Mouse (Mus musculus) kidney, embryonic 16.5 days (tissue): ENCODE measurements around the gene Jmjd1c. TPM values are rescaled to one million over a fixed set of nuclear protein-coding genes. Genes with fewer than 3 reads are reported as not detected.
A peak's percentile ranks its signal among the peaks of the same experiment; 100 is the strongest.

Experiments used
- ATAC-seq: fragments of 200-750 bp; cut with Nextera tagmentation; 2 replicates; pipeline ENCODE4 v1.8.0; 2017; ENCODE audit warnings: moderate TSS enrichment; ENCODE audit not compliant: low FRiP score, low TSS enrichment
- H3K27ac ChIP-seq: fragments of 300-500 bp; sonication (generic); 2 replicates; pipeline ENCODE4 v1.5.1; 2014; ENCODE audit warnings: low read length
- H3K27me3 ChIP-seq: fragments of 300-500 bp; sonication (generic); 2 replicates; pipeline ENCODE4 v1.6.1; 2014; ENCODE audit warnings: low read length, control low read depth, mixed read lengths; ENCODE audit not compliant: insufficient read depth
- H3K36me3 ChIP-seq: fragments of 300-500 bp; sonication (generic); 2 replicates; pipeline ENCODE4 v1.6.1; 2014; ENCODE audit warnings: low read length, control low read depth, mixed read lengths; ENCODE audit not compliant: insufficient read depth
- H3K4me1 ChIP-seq: fragments of 300-500 bp; sonication (generic); 2 replicates; pipeline ENCODE4 v1.6.1; 2014; ENCODE audit warnings: low read length, control low read depth, mixed read lengths; ENCODE audit not compliant: insufficient read depth
- H3K4me2 ChIP-seq: fragments of 300-500 bp; sonication (generic); replicated peaks from 2 replicates; pipeline ENCODE4 v1.6.1; 2014; ENCODE audit warnings: low read depth, low read length
- H3K4me3 ChIP-seq: fragments of 300-500 bp; sonication (generic); 2 replicates; pipeline ENCODE4 v1.5.1; 2014; ENCODE audit warnings: mild to moderate bottlenecking, low read length
- H3K9ac ChIP-seq: fragments of 300-500 bp; sonication (generic); replicated peaks from 2 replicates; pipeline ENCODE4 v1.6.1; 2014; ENCODE audit warnings: low read length
- H3K9me3 ChIP-seq: fragments of 300-500 bp; sonication (generic); 2 replicates; pipeline ENCODE4 v1.6.1; 2016; ENCODE audit warnings: low read length, control low read depth
- WGBS: fragments of 180-500 bp; shearing (Covaris S2); extraction: QIAGEN DNeasy Blood & Tissue Kit; methylation state at CpG from one replicate; pipeline ENCODE4 v1.1.7; 2014; 5-methylcytosine and 5-hydroxymethylcytosine counted together
- polyA plus RNA-seq: library from polyadenylated mRNA; unstranded; fragments of >200 nt; fragmentation: Nextera tagmentation; extraction: Ambion mirVana; gene quantifications from 2 replicates; pipeline ENCODE4 v1.2.1, GENCODE M21; 2015

Jmjd1c gene
- polyA plus RNA-seq, 1 experiment from 2014 or later, result 30.5 TPM

DNA sequence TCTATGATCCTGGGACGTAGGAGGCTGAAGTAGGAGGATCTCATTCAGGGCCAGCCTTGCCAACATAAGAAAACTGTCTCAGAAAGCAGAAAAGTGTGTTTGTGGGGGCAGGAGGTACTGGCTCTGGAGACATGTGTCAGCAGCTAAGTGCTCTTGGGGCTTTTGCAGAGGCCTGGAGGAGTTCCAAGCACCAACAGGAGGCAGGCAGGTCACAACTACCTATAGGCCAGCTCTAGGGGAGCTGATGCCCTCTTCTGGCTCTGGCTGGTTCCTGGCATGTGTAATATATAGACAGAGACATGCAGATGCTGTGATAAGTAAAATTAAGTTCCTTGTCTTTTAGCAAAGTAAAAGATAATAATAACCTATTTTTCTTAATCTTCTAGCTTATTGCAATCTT, 94.3 kb downstream of the Jmjd1c start:
- no peak for ATAC-seq
- Histone ChIP-seq H3K36me3 (peaks cover 15% of the 10 kb centered on the region; the same call in 1 of the 2 replicates), H3K9me3 (no peaks in the 10 kb centered on the region), H3K4me2 (no peak overlapping the region), H3K27me3 (no peaks in the 10 kb centered on the region), H3K4me1 (peaks cover 21% of the 10 kb centered on the region), H3K27ac (no peak overlapping the region), H3K4me3 (no peak overlapping the region), H3K9ac (no peak overlapping the region)
- 75% methylated on average over 1 of the region's 1 CpGs for WGBS

DNA sequence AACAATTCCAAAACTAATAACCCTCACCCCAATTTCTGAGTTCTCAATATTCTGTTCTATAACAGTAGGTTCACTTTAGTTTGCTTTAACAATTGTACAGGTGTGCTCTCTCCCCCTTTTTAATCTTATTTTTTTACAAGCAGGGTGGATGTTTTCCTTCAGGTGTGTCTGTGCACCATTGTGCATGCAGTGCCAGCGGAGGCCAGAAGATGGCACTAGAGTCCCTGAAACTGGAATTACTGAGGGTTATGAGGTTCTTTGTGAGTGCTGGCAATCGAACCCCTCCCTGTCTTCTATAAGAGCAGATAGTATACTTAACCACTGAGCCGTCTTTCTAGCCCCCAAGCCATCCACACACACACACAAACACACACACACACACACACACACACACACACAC, 96.4 kb downstream of the Jmjd1c start:
- ATAC-seq, result no peak
- Histone ChIP-seq H3K4me3 (no peak overlapping the region), H3K36me3 (peaks cover 15% of the 10 kb centered on the region; the same call in 1 of the 2 replicates), H3K9me3 (no peaks in the 10 kb centered on the region), H3K9ac (no peak overlapping the region), H3K27me3 (no peaks in the 10 kb centered on the region), H3K4me1 (peaks cover 21% of the 10 kb centered on the region), H3K4me2 (no peak overlapping the region), H3K27ac (no peak overlapping the region)
- 93% methylated on average over 3 of the region's 3 CpGs for WGBS

DNA sequence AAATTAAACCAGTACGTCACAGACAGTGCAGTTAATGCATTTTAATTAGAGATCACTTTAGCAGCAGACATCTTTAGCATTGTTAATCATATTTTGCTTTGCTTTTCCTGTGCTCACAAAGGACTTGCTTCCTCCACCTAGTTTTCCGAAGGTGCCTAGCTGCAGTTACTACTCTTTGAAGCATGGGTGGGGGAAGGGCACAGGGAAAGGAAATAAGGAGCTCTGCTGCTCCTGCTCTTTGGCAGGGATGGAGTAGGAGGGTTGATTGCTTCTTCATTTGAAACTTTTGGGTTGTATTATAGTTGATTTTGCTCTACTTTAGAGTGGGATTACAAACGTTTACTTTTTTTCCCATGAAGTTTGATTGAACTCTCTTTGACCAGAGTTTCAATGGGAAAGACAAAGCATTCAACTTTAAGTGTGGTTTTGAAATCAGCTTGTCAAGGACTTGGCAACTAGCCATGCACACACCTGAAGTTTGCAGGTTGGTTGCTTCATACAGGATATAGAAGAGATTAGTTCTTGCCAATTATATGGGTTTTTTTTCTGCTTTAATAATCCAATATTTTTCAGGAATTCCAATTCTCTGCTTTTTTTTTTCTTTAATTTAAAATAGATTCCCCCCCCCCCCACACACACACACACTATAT, 97.2 kb downstream of the Jmjd1c start:
- Histone ChIP-seq H3K9me3 (no peaks in the 10 kb centered on the region), H3K4me3 (no peak overlapping the region), H3K27me3 (no peaks in the 10 kb centered on the region), H3K36me3 (peaks cover 15% of the 10 kb centered on the region; the same call in 1 of the 2 replicates), H3K4me1 (peaks cover 17% of the 10 kb centered on the region), H3K27ac (peak overlapping the region; percentile 12; the same call in 1 of the 2 replicates), H3K4me2 (no peak overlapping the region), H3K9ac (no peak overlapping the region)
- ATAC-seq, result no peak
- 46% methylated on average over 3 of the region's 3 CpGs for WGBS

DNA sequence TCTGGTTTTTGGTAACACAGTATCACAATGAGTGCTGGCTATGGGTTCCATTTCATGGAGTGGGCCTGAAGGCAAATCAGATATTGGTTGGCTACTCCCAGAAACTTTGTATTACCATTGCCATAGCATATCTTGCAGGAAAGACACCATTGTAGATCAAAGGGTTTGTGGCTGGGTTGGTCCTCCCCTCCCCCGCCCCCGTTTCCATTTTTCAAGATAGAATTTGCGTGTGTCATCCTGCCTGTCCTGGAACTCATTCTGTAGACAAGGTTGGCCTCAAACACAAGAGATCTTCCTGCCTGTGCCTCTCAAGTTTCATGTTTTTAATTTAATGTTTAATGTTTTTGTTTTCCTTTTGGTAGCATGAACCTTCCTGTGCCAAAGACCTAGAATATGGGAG, 98.1 kb downstream of the Jmjd1c start:
- Histone ChIP-seq H3K4me3 (no peak overlapping the region), H3K36me3 (peaks cover 15% of the 10 kb centered on the region; the same call in 1 of the 2 replicates), H3K27ac (no peak overlapping the region), H3K9me3 (no peaks in the 10 kb centered on the region), H3K4me1 (peaks cover 13% of the 10 kb centered on the region), H3K9ac (no peak overlapping the region), H3K4me2 (no peak overlapping the region), H3K27me3 (no peaks in the 10 kb centered on the region)
- ATAC-seq, result no peak
- WGBS, result 88% methylated on average over 3 of the region's 3 CpGs

DNA sequence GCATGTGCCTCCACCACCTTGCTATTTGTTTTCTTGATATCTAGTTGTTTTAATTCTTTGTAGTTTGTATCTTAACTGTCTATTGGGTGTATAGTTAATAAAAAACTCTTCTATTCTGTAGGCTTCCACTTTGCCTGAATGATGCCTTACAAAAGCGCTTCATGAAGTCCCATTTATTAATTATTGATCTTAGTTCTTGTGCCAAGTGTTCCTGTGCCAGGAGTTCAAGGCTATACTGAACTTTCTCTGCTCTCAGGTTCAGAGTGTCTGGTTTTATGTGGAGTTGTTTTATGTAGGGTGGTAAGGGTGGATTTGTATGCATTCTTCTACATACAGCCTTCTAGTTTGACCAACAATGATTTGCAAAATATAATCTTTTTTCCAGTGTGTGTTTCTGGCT, 99.7 kb downstream of the Jmjd1c start:
- H3K4me1 ChIP-seq, result peaks cover 11% of the 10 kb centered on the region
- peaks cover 13% of the 10 kb centered on the region; the same call in 1 of the 2 replicates for H3K36me3 ChIP-seq
- ATAC-seq, result no peak
- WGBS, result 84% methylated on average over 1 of the region's 1 CpGs
- no peak overlapping the region for H3K4me3 ChIP-seq
- no peaks in the 10 kb centered on the region for H3K27me3 ChIP-seq
- no peaks in the 10 kb centered on the region for H3K9me3 ChIP-seq
- no peak overlapping the region for H3K9ac ChIP-seq
- H3K4me2 ChIP-seq, result no peak overlapping the region
- no peak overlapping the region for H3K27ac ChIP-seq

DNA sequence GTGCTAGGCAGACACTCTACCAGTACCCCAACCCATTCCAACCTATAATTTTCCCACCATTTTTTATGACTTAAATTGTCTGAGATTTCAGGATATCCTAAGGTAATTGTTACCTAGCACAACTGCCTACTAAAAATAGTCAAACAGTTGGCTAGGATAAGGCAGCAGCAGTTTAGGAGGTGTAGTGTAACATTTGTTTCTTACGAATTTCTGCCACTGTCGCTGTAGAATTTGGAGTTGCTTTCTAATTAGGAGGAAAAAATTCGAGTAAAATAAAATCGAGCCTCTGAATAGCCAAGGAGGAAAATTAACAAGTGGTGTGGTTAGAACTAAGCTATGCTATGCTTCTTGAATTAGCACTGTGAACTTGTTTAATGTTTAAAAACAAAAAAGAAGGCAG, 101.3 kb downstream of the Jmjd1c start:
- Histone ChIP-seq H3K4me3 (no peak overlapping the region), H3K27me3 (no peaks in the 10 kb centered on the region), H3K4me1 (peaks cover 11% of the 10 kb centered on the region), H3K4me2 (no peak overlapping the region), H3K27ac (no peak overlapping the region), H3K36me3 (peaks cover 13% of the 10 kb centered on the region; the same call in 1 of the 2 replicates), H3K9me3 (no peaks in the 10 kb centered on the region), H3K9ac (no peak overlapping the region)
- no peak for ATAC-seq
- 74% methylated on average over 4 of the region's 4 CpGs for WGBS

DNA sequence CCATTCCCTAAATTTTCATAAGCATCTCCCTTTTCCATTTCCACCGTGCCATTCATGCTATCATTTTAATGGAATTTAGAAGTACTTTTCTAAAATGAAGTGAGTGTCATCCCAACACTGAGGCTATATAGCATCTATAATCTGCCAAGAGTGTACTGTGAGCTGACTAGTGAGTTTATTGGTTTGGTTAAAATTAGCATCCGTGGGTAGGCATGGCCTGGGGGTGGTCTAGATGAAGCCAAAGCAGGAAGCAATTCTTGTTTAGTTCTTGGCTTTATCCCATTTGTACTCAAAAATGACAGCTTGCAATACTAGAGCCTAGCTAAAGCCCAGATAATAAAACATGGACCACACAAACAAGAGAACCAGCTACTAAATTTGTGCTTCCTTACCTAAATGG, 101.9 kb downstream of the Jmjd1c start:
- WGBS, result 73% methylated on average over 2 of the region's 2 CpGs
- no peak overlapping the region for H3K4me3 ChIP-seq

DNA sequence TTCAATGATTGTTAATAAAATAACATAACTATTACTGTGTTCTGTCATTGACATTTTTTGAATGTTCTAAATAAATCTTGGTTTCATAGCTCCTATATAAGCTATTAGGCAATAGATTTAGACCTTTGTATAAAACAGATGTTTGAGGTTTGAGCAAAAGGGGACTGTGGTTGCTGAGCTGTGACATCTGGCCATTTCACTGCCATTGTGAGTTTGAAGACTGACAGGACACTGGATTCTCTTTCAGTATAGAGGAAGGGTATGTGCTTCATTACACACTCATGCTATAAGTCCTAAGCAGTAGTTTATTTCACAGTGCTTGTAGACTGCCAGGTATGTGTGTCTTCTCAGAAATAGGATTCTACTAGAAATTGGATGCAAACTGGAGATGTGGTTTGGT, 105.8 kb downstream of the Jmjd1c start:
- Histone ChIP-seq H3K4me3 (no peak overlapping the region), H3K4me2 (no peak overlapping the region), H3K9ac (no peak overlapping the region), H3K4me1 (peaks cover 10% of the 10 kb centered on the region; the same call in 1 of the 2 replicates), H3K27ac (no peak overlapping the region), H3K27me3 (no peaks in the 10 kb centered on the region), H3K36me3 (no peaks in the 10 kb centered on the region), H3K9me3 (no peaks in the 10 kb centered on the region)
- no peak for ATAC-seq

More for the DNA sequence above, 101.9 kb downstream of the Jmjd1c start:
- Histone ChIP-seq H3K27me3 (no peaks in the 10 kb centered on the region), H3K9me3 (no peaks in the 10 kb centered on the region), H3K4me1 (peaks cover 11% of the 10 kb centered on the region), H3K4me2 (no peak overlapping the region), H3K9ac (no peak overlapping the region), H3K36me3 (0 out of 2 replicates have a peak, but pooled peaks cover 8% of the 10 kb centered on the region), H3K27ac (no peak overlapping the region)
- no peak for ATAC-seq

DNA sequence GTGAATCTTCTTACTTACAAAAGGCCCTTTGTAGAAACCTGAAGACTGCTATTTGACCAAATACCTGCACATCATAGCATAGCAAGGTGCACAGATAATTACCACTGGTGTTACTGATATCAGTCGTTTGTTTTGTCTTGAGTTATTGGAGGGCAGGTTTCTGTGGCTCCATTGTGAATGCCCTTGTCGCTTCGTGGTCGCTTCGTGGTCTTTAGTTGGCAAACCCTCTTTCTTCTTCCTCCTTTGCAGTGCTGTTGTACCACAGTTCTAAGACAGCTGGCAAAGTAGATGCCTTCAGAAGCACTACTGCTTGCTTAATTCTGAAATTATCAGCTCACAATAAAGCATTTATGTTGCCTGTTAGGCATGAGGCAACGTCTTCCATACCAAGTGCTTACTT, 106.5 kb downstream of the Jmjd1c start:
- H3K4me3 ChIP-seq, result no peak overlapping the region
- no peak overlapping the region for H3K4me2 ChIP-seq
- 89% methylated on average over 6 of the region's 6 CpGs for WGBS
- no peaks in the 10 kb centered on the region for H3K36me3 ChIP-seq
- no peak for ATAC-seq
- no peaks in the 10 kb centered on the region for H3K9me3 ChIP-seq
- H3K27ac ChIP-seq, result no peak overlapping the region
- no peaks in the 10 kb centered on the region for H3K27me3 ChIP-seq
- H3K4me1 ChIP-seq, result 0 out of 2 replicates have a peak, but pooled peaks cover 5% of the 10 kb centered on the region
- no peak overlapping the region for H3K9ac ChIP-seq

DNA sequence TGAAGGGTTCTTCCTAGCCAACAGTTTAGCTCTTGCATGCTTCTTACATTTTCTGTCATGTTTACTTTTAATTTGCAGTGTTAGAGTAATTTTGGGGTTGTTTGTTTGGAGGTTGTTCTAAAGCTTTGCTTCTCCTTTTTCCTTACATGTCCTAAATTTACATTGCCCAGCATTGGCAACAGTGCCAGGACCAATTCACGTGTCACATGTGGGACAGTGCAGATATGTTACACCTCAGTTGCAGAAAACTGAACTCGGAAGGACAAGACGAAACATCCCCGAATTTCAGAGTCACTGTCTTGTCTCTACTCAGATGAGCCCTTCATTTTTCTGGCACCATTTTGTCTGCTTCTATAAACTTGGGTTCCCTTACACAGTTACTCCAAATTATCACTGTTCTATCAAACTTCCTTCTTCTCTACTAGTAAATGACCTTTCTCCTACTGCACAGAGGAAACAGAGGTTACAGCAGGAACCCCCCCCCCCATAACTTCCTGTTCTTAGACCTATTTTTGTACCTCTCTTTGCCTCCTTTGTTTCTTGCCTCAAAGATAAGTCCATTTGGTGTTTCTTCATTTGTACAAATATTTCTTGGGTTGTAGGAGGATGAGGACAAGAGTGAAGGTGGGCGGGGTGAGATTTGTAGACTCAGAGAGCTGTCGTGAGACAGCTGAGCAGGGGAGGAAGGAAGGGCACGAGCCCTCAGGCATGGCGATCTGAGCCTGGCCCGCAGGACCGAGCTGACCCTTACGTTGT, 108.9 kb downstream of the Jmjd1c start:
- no peak for ATAC-seq
- no peak overlapping the region for H3K4me2 ChIP-seq
- H3K36me3 ChIP-seq, result no peaks in the 10 kb centered on the region
- H3K4me1 ChIP-seq, result 0 out of 2 replicates have a peak, but pooled peaks cover 4% of the 10 kb centered on the region
- no peak overlapping the region for H3K4me3 ChIP-seq
- 76% methylated on average over 11 of the region's 11 CpGs for WGBS
- no peaks in the 10 kb centered on the region for H3K27me3 ChIP-seq
- H3K9me3 ChIP-seq, result no peaks in the 10 kb centered on the region
- no peak overlapping the region for H3K9ac ChIP-seq
- H3K27ac ChIP-seq, result peak overlapping the region; percentile 62; the same call in 1 of the 2 replicates
